Mouse (Mus musculus) Patski (cell line): Measurements from ENCODE around the gene Sfi1. TPM values are rescaled to one million over a fixed set of nuclear protein-coding genes. Genes with fewer than 3 reads are reported as not detected.
"Not testable (repeated sequence)": the region's sequence is repeated elsewhere in the genome, so short reads cannot be mapped to it uniquely, and the experiment has no call there.

Experiments
- ATAC-seq: fragments of 100-300 bp; one replicate; pipeline ENCODE4 v1.8.0; 2021
- CTCF ChIA-PET: fragments of 350-600 bp; sonication (Branson Sonifier 250); formaldehyde crosslinking; loops from one replicate; lab custom pipeline; 2022; ENCODE audit warnings: inconsistent platforms; lab: Charles Lee
- POLR2A ChIA-PET: fragments of 350-600 bp; sonication (Branson Sonifier 250); formaldehyde crosslinking; loops from one replicate; lab custom pipeline; 2022; ENCODE audit warnings: antibody characterized with exemption, inconsistent platforms; lab: Charles Lee
- DNase-seq: peaks from one replicate; pipeline ENCODE4 v3.0.0-alpha.2; 2011; ENCODE audit warnings: low read depth, low spot score
- H3K27me3 ChIP-seq: fragments of 371-371 bp; one replicate; pipeline ENCODE4 v1.5.1; 2021
- in situ Hi-C: fragments of 300-500 bp; cut with MboI; formaldehyde crosslinking; loops from 3 replicates; pipeline ENCODE4 v1.11.1; 2018; ENCODE audit warnings: low pct_unique_long_range_greater_than_20kb, mixed read lengths
- polyA plus RNA-seq: library from polyadenylated mRNA; unstranded; gene quantifications from one replicate; pipeline ENCODE4 v1.2.3, GENCODE M21; 2021

Sfi1 gene
- polyA plus RNA-seq, 1 experiment from 2014 or later: 32.3 TPM

DNA sequence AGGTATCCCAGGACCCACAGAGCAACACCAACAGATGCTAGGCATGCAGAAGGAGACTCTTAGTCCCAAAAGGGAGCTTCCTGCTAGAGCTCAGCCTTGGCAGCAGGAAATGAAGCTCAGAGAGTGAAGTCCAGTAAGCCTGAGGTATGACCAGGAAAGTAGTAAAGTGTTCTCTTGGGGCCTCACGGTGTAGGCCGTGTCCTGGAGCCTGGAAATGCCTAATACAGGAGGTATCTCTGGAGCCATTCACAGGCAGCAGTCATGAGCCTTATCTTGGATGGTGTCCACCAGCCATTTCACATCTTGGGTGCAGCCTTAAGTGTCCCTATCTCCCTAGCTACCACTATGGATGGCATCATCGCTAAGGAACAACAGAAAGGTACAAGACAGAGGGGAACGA, 56.0 kb downstream of the Sfi1 start:
- H3K27me3 ChIP-seq, in situ Hi-C loops, ATAC-seq, DNase-seq: not testable (repeated sequence)
- ChIA-PET CTCF (interaction anchor here (1.9 to 29.7 kb wide), 4 partner anchors 10 to 53 kb away, joined by 16 to 1630 read pairs (median 532); partner anchors contain the start of gene Sfi1), POLR2A (interaction anchor here (0.6 to 7.0 kb wide), 7 partner anchors 9 to 42 kb away, joined by 3 to 58 read pairs (median 4); no protein-coding TSS in a partner anchor)

- ChIA-PET POLR2A (interaction anchor here (1.0 to 7.0 kb wide), 4 partner anchors 10 to 57 kb away, joined by 3 to 58 read pairs (median 22); partner anchors contain the start of gene Sfi1), CTCF (interaction anchor here (18.9 to 29.7 kb wide), 3 partner anchors 11 to 54 kb away, joined by 518 to 1630 read pairs (median 545); partner anchors contain the start of gene Sfi1)
- ATAC-seq, DNase-seq, in situ Hi-C loops, H3K27me3 ChIP-seq: not testable (repeated sequence)
These were observed 57.3 kb downstream of the Sfi1 start for GRCm38 (mm10) chr11:3135956-3136355.

GRCm38 (mm10) chr11:3135391-3135790, 57.9 kb downstream of the Sfi1 start:
- H3K27me3 ChIP-seq, ATAC-seq, DNase-seq, in situ Hi-C loops: not testable (repeated sequence)
- CTCF ChIA-PET: interaction anchor here (18.9 to 29.7 kb wide), 3 partner anchors 12 to 55 kb away, joined by 518 to 1630 read pairs (median 545); partner anchors contain the start of gene Sfi1
- POLR2A ChIA-PET: interaction anchor here (1.0 to 7.0 kb wide), 8 partner anchors 11 to 58 kb away, joined by 3 to 58 read pairs (median 6); partner anchors contain the start of gene Sfi1

GRCm38 (mm10) chr11:3133360-3133759, 59.9 kb downstream of the Sfi1 start:
- ChIA-PET CTCF (interaction anchor here (18.9 to 29.7 kb wide), 3 partner anchors 14 to 57 kb away, joined by 518 to 1630 read pairs (median 545); partner anchors contain the start of gene Sfi1), POLR2A (interaction anchor here (1.5 to 7.0 kb wide), 6 partner anchors 13 to 43 kb away, joined by 3 to 58 read pairs (median 10); no protein-coding TSS in a partner anchor)
- DNase-seq, H3K27me3 ChIP-seq, in situ Hi-C loops: not testable (repeated sequence)
- peak; percentile 14 for ATAC-seq

DNA sequence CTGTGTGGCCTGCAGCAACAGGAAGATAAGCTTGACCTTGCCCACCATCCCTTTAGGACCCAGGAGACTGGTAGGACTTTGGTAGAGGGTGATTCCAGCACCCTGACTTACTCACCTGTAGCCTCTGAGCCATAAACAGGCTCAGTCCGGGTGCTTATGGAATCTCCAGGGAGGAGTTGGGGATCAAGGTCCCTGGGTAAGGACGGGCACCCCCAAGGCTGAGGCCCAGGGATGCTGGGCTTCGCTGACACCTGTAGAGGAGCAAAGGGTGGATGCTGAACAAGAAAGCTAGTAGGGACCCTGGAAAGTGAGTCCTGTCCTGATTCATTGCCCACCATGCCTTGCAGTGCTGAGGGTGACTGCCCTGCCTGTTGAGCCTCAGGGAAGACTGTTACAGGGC, 60.3 kb downstream of the Sfi1 start:
- DNase-seq, in situ Hi-C loops: not testable (repeated sequence)

DNA sequence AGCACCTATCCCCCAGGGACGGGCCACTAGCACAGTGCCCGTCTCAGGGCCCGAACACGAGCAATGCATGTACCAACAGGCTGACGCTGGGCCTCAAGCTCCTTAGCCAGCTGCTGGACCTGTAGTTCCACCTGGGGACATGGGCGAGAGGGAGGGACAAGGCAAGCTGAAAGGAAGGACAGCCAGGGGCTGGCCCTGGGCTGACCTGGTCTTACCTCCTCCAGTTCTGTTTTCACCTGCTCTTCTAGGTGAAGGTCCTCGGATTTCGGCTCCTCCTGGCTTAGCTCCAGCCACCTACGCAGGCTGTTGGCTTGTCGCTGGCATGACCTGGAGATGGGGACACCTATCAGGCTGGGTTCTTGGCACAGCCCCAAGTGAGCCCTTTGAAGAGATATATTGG, 61.3 kb downstream of the Sfi1 start:
- ATAC-seq: peak; percentile 5
- in situ Hi-C loops, H3K27me3 ChIP-seq, DNase-seq: not testable (repeated sequence)
- CTCF ChIA-PET: interaction anchor here (18.9 to 29.7 kb wide), 3 partner anchors 15 to 58 kb away, joined by 518 to 1630 read pairs (median 545); partner anchors contain the start of gene Sfi1
- POLR2A ChIA-PET: interaction anchor here (0.7 to 7.0 kb wide), 5 partner anchors 14 to 46 kb away, joined by 3 to 58 read pairs (median 4); no protein-coding TSS in a partner anchor

More for the DNA sequence above, 60.3 kb downstream of the Sfi1 start:
- H3K27me3 ChIP-seq: not testable (repeated sequence)
- ATAC-seq: peak; percentile 2
- ChIA-PET CTCF (interaction anchor here (18.9 to 29.7 kb wide), 3 partner anchors 14 to 57 kb away, joined by 518 to 1630 read pairs (median 545); partner anchors contain the start of gene Sfi1), POLR2A (interaction anchor here (0.7 to 7.0 kb wide), 5 partner anchors 13 to 34 kb away, joined by 3 to 58 read pairs (median 12); no protein-coding TSS in a partner anchor)

DNA sequence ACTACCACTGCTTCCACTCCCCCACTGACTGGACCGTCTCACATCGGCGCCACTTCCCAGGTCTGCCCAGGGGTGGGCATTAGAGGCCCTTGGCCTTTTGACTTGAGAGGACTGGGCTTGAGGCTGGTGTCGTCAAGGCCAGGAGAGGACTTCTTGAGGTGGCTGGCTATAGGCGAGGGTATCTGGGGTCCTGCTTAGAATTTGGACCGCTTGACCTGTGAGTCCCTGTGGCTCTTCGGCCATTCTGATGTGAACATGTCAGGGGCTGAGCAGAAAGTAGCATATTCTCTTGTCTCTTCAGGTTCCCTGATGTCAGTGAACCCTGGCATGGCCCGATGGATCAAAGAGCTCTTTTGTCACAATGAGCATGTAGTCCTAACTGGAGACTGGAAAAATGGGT, 63.4 kb downstream of the Sfi1 start:
- POLR2A ChIA-PET, in situ Hi-C loops, DNase-seq, ATAC-seq, H3K27me3 ChIP-seq: not testable (repeated sequence)
- CTCF ChIA-PET: interaction anchor here (18.9 to 29.7 kb wide), 2 partner anchors 17 to 38 kb away, joined by 518 to 1630 read pairs; no protein-coding TSS in a partner anchor

DNA sequence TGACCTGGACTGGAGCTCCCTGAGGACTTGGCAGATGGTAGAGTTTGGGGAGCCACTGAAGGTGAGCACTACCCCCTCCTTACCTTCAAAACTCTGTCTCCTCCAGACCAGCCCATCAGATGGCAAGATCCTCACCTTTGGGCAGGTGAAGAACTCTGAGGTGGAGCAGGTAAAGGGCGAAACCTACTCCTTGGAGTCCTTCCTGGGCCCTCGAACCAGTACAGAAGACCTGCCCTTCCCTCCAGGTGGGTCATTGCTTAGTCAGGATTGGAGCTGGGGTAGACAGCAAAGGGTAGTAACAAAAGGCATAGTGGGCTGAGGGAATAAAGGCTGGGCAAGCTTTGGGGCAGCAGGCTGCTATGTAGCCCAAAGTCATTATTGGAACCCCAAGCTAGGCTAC, 64.0 kb downstream of the Sfi1 start:
- in situ Hi-C loops, POLR2A ChIA-PET, DNase-seq, H3K27me3 ChIP-seq, ATAC-seq: not testable (repeated sequence)
- CTCF ChIA-PET: interaction anchor here (18.9 to 29.7 kb wide), 2 partner anchors 18 to 39 kb away, joined by 518 to 1630 read pairs; no protein-coding TSS in a partner anchor

DNA sequence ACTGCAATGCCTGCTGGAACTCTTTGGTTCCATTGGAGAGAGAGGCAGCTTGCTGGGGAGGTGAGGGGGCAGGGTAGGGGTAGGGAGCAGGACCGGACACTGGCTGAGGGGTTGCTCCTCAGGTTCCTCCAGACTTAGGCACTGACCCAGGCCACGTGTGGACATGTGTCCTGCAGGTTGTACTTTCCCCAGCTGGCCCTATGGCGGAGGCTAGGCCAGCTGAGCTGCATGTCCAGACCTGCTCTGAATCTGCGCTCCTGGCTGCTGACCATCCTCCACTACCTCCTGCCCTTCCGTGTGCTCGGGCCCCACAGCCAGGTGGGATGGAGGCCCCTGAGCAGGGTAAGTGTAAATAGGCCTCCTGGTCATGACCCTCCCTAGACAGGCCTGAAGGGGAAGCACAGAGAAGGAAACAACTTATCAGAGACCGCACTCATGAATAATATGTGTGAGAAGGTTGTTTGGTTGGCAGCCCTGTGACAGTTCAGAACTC, 65.9 kb downstream of the Sfi1 start:
- peak; percentile 8 for ATAC-seq
- H3K27me3 ChIP-seq, in situ Hi-C loops, DNase-seq: not testable (repeated sequence)
- ChIA-PET CTCF (interaction anchor here (3.7 to 29.7 kb wide), 3 partner anchors 10 to 41 kb away, joined by 16 to 1630 read pairs (median 518); no protein-coding TSS in a partner anchor), POLR2A (interaction anchor here (1.0 kb wide), 1 partner anchor 20 kb away, joined by 3 read pairs; no protein-coding TSS in a partner anchor)

- ATAC-seq, DNase-seq, in situ Hi-C loops, POLR2A ChIA-PET, H3K27me3 ChIP-seq: not testable (repeated sequence)
- CTCF ChIA-PET: interaction anchor here (3.7 to 29.7 kb wide), 3 partner anchors 11 to 42 kb away, joined by 16 to 1630 read pairs (median 518); no protein-coding TSS in a partner anchor
These were observed 66.6 kb downstream of the Sfi1 start for GRCm38 (mm10) chr11:3126478-3127302.

- CTCF ChIA-PET: interaction anchor here (3.7 kb wide), 1 partner anchor 11 kb away, joined by 16 read pairs; no protein-coding TSS in a partner anchor
- DNase-seq, POLR2A ChIA-PET, H3K27me3 ChIP-seq, ATAC-seq, in situ Hi-C loops: not testable (repeated sequence)
These were observed 67.3 kb downstream of the Sfi1 start for GRCm38 (mm10) chr11:3125922-3126321.

- ATAC-seq, H3K27me3 ChIP-seq, DNase-seq, in situ Hi-C loops: not testable (repeated sequence)
- POLR2A ChIA-PET: interaction anchor here (0.7 kb wide), 3 partner anchors 43 to 568 kb away, joined by 3 read pairs; no protein-coding TSS in a partner anchor
- CTCF ChIA-PET: interaction anchor here (3.7 kb wide), 1 partner anchor 12 kb away, joined by 16 read pairs; no protein-coding TSS in a partner anchor
These were observed 68.1 kb downstream of the Sfi1 start for GRCm38 (mm10) chr11:3124932-3125810.
